ENCODE assay signal across 36 mouse cellular contexts in genomic region chr2:26617928-26618327, GRCm38 (mm10). TPM values are rescaled to one million over a fixed set of nuclear protein-coding genes. Genes with fewer than 3 reads are reported as not detected.
DNase-seq lines count a peak whose midpoint lies in the region; ATAC-seq and TF ChIP-seq lines count a peak whose summit lies in the region.
"Had no signal": no experiment of that assay in that cellular context is flagged by ENCODE, and none has a peak within 500 bp of the region (broad histone marks: within the 10 kb centered on the region; RNA-seq: fewer than 3 reads in every experiment).

No protein-coding gene starts in this region.

- 0 out of 2 replicates have a peak, but pooled peaks cover 5% of the 10 kb centered on the region for H3K27me3 ChIP-seq in heart, embryonic 12.5 days (replicated peaks)
- 0 out of 2 replicates have a peak, but pooled peaks cover 6% of the 10 kb centered on the region for H3K27me3 ChIP-seq in heart, embryonic 10.5 days (ENCODE audit: insufficient read depth, poor library complexity, severe bottlenecking)
- H3K27me3 ChIP-seq in E14TG2a.4 (ENCODE audit: insufficient read depth, low read length): no peaks in the 10 kb centered on the region
- H3K27me3 ChIP-seq: embryonic facial prominence, embryonic 12.5 days; forebrain, embryonic 15.5 days; heart, embryonic 15.5 days; Patski had no signal

- peaks cover 14% of the 10 kb centered on the region for H3K4me1 ChIP-seq in heart, embryonic 12.5 days (replicated peaks)
- peaks cover 17% of the 10 kb centered on the region for H3K4me1 ChIP-seq in heart, embryonic 10.5 days
- peaks cover 81% of the 10 kb centered on the region for H3K4me1 ChIP-seq in E14TG2a.4 (replicated peaks; ENCODE audit: low read depth, low read length)
- H3K4me1 ChIP-seq in brown adipose tissue, adult 24 weeks (ENCODE audit: control insufficient read depth, insufficient read depth, insufficient read length, low read length): peaks cover 4% of the 10 kb centered on the region; the same call in 1 of the 2 replicates
- H3K4me1 ChIP-seq: forebrain, embryonic 12.5 days; forebrain, embryonic 15.5 days; hindbrain, embryonic 10.5 days had no signal

- TF ChIP-seq CTCF in E14TG2a.4 (conservative IDR thresholded peaks at IDR 0.05; ENCODE audit: low read length): no peak

- no peaks in the 10 kb centered on the region for H3K9me3 ChIP-seq in heart, embryonic 12.5 days (replicated peaks)
- H3K9me3 ChIP-seq in heart, embryonic 10.5 days: no peaks in the 10 kb centered on the region
- no peaks in the 10 kb centered on the region for H3K9me3 ChIP-seq in E14TG2a.4 (ENCODE audit: low read length)
- H3K9me3 ChIP-seq: embryonic facial prominence, embryonic 12.5 days; forebrain, embryonic 12.5 days; forebrain, embryonic 15.5 days; G1E; heart, embryonic 15.5 days; hindbrain, embryonic 10.5 days had no signal

- WGBS in heart, embryonic 12.5 days: 38% methylated on average over 7 of the region's 7 CpGs
- WGBS in heart, embryonic 10.5 days: 53% methylated on average over 7 of the region's 7 CpGs

- H3K36me3 ChIP-seq in heart, embryonic 12.5 days: no peaks in the 10 kb centered on the region
- H3K36me3 ChIP-seq in heart, embryonic 10.5 days: no peaks in the 10 kb centered on the region
- H3K36me3 ChIP-seq in E14TG2a.4 (ENCODE audit: insufficient read depth, low read length): no peaks in the 10 kb centered on the region
- H3K36me3 ChIP-seq: embryonic facial prominence, embryonic 12.5 days; forebrain, embryonic 12.5 days; forebrain, embryonic 15.5 days; G1E; heart, embryonic 15.5 days; hindbrain, embryonic 10.5 days had no signal

- H3K4me2 ChIP-seq in heart, embryonic 12.5 days: no peak overlapping the region
- H3K4me2 ChIP-seq: embryonic facial prominence, embryonic 12.5 days; forebrain, embryonic 12.5 days; forebrain, embryonic 15.5 days; heart, embryonic 11.5 days; heart, embryonic 15.5 days; hindbrain, embryonic 14.5 days had no signal

- H3K4me3 ChIP-seq in heart, embryonic 12.5 days: no peak overlapping the region
- H3K4me3 ChIP-seq in heart, embryonic 10.5 days: no peak overlapping the region
- H3K4me3 ChIP-seq in E14TG2a.4 (replicated peaks; ENCODE audit: low read length): peak overlapping the region; percentile 41; the same call in 1 of the 2 replicates
- H3K4me3 ChIP-seq in brown adipose tissue, adult 24 weeks (ENCODE audit: insufficient read depth, low read depth, low read length): no peak overlapping the region
- H3K4me3 ChIP-seq: embryonic facial prominence, embryonic 12.5 days; erythroblast, embryonic 14.5 days; forebrain, embryonic 12.5 days; forebrain, embryonic 15.5 days; heart, adult 2 months; heart, embryonic 15.5 days; hindbrain, embryonic 10.5 days had no signal

- no peak overlapping the region for H3K27ac ChIP-seq in heart, embryonic 12.5 days (ENCODE audit: poor library complexity, severe bottlenecking)
- H3K27ac ChIP-seq in heart, embryonic 10.5 days: no peak overlapping the region
- peak overlapping the region; percentile 64 for H3K27ac ChIP-seq in brown adipose tissue, adult 24 weeks (replicated peaks; ENCODE audit: low read depth, low read length)
- H3K27ac ChIP-seq: embryonic facial prominence, embryonic 12.5 days; forebrain, embryonic 12.5 days; forebrain, embryonic 15.5 days; heart, adult 2 months; heart, embryonic 15.5 days; hindbrain, embryonic 10.5 days; hindbrain, embryonic 14.5 days; hindbrain, postnatal 0 days had no signal

- 0 out of 2 replicates have a peak overlapping the region, but pooled peaks have one; percentile 27 for H3K9ac ChIP-seq in heart, embryonic 12.5 days
- H3K9ac ChIP-seq: forebrain, embryonic 12.5 days; forebrain, embryonic 15.5 days; heart, embryonic 15.5 days; hindbrain, embryonic 14.5 days had no signal

- no peak for DNase-seq in heart, embryonic 10.5 days (ENCODE audit: low spot score)
- DNase-seq in ES-CJ7 (ENCODE audit: low read depth, low spot score): peak; percentile 47
- DNase-seq in gastrocnemius, postnatal 25 days: no peak
- DNase-seq: adrenal gland, adult 8-10 months; adrenal gland, postnatal 36 days; cerebellum, adult 11-12 months; cerebellum, adult 8-10 months; cerebellum, postnatal 10 days; cerebellum, postnatal 36 days; gastrocnemius, postnatal 36 days; heart, adult 2 months; heart, postnatal 10 days; heart, postnatal 36 days; kidney, adult 18-20 months had no signal

- no peak for ATAC-seq in heart, embryonic 12.5 days (ENCODE audit: insufficient number of reproducible peaks, low FRiP score)
- ATAC-seq: activated CD4-positive, CD25-positive, alpha-beta regulatory T cell, adult 4 months; CD4-positive, CD25-positive, alpha-beta regulatory T cell, adult 4 months; forebrain, embryonic 15.5 days; hindbrain, postnatal 0 days; inflammation-experienced regulatory T-cells, adult 6 months; intestine, embryonic 16.5 days; Patski had no signal

RNA-seq across cellular contexts. Expression of gene Fam69b, which starts 10.3 kb away (rescaled TPM):
- 16.4 and 17.3 TPM in 2 replicates for polyA plus RNA-seq in heart, embryonic 12.5 days (2016; fragmentation: Nextera tagmentation; extraction: Ambion mirVana)
- 15.7 and 18.2 TPM in 2 replicates for polyA plus RNA-seq in heart, embryonic 10.5 days (2016; fragmentation: Nextera tagmentation; extraction: Ambion mirVana)
- 24.4 and 49.4 TPM in 2 replicates for polyA plus RNA-seq in brown adipose tissue, adult 24 weeks (2012; ENCODE audit: insufficient read depth, insufficient read length, missing spikeins)
- total RNA-seq in gastrocnemius, postnatal 25 days (2021): 1 to 10 TPM; 1.3 to 2.5 TPM
- polyA plus RNA-seq: erythroblast, embryonic 14.5 days; G1E had no signal

RNA-seq across cellular contexts. Expression of gene Agpat2, which starts 13.7 kb away (rescaled TPM):
- polyA plus RNA-seq in heart, embryonic 12.5 days (2016; fragmentation: Nextera tagmentation; extraction: Ambion mirVana): 18.4 and 23.2 TPM in 2 replicates
- 20.4 and 28.9 TPM in 2 replicates for polyA plus RNA-seq in heart, embryonic 10.5 days (2016; fragmentation: Nextera tagmentation; extraction: Ambion mirVana)
- 2,029 and 2,407 TPM in 2 replicates for polyA plus RNA-seq in brown adipose tissue, adult 24 weeks (2012; ENCODE audit: insufficient read depth, insufficient read length, missing spikeins)
- total RNA-seq in gastrocnemius, postnatal 25 days (2021): 10 to 100 TPM in 1 of 2 experiments, 1 to 10 TPM in 1; 3.0 to 14.6 TPM

RNA-seq across cellular contexts. Expression of gene Gm20532, which starts 31.5 kb away (rescaled TPM):
- polyA plus RNA-seq in heart, embryonic 12.5 days (2016; fragmentation: Nextera tagmentation; extraction: Ambion mirVana): 0.28 TPM in 1 of 2 replicates, not detected in the other
- polyA plus RNA-seq in heart, embryonic 10.5 days (2016; fragmentation: Nextera tagmentation; extraction: Ambion mirVana): not detected in 2 replicates
- not detected in 2 replicates for polyA plus RNA-seq in brown adipose tissue, adult 24 weeks (2012; ENCODE audit: insufficient read depth, insufficient read length, missing spikeins)
- not detected for total RNA-seq in gastrocnemius, postnatal 25 days (2021)
- total RNA-seq: adrenal gland, adult 8-10 months; adrenal gland, postnatal 36 days; G1E; gastrocnemius, adult 8-10 months; gastrocnemius, postnatal 36 days; granulocyte monocyte progenitor cell, adult 5-6 weeks; heart, adult 2 months; heart, postnatal 36 days; hindbrain, postnatal 0 days had no signal
- polyA plus RNA-seq: activated CD4-positive, CD25-positive, alpha-beta regulatory T cell, adult 4 months; C2C12; CD4-positive, CD25-positive, alpha-beta regulatory T cell, adult 4 months; cortical plate, adult 2 months; embryonic facial prominence, embryonic 12.5 days; erythroblast, embryonic 14.5 days; forebrain, embryonic 12.5 days; forebrain, embryonic 15.5 days; G1E; heart, adult 2 months; heart, embryonic 11.5 days; heart, embryonic 15.5 days; hindbrain, embryonic 10.5 days; hindbrain, embryonic 14.5 days; hindbrain, postnatal 0 days; inflammation-experienced regulatory T-cells, adult 6 months; intestine, embryonic 16.5 days; Patski had no signal

RNA-seq across cellular contexts. Expression of gene Egfl7, which starts 38.1 kb away (rescaled TPM):
- 139 and 146 TPM in 2 replicates for polyA plus RNA-seq in heart, embryonic 12.5 days (2016; fragmentation: Nextera tagmentation; extraction: Ambion mirVana)
- polyA plus RNA-seq in heart, embryonic 10.5 days (2016; fragmentation: Nextera tagmentation; extraction: Ambion mirVana): 164 and 186 TPM in 2 replicates
- 75.5 and 80.4 TPM in 2 replicates for polyA plus RNA-seq in brown adipose tissue, adult 24 weeks (2012; ENCODE audit: insufficient read depth, insufficient read length, missing spikeins)
- total RNA-seq in gastrocnemius, postnatal 25 days (2021): 10 to 100 TPM; 42.3 to 67.2 TPM
- polyA plus RNA-seq: CD4-positive, CD25-positive, alpha-beta regulatory T cell, adult 4 months had no signal

RNA-seq across cellular contexts. Expression of gene Lcn4, which starts 53.2 kb away (rescaled TPM):
- polyA plus RNA-seq in heart, embryonic 12.5 days (2016; fragmentation: Nextera tagmentation; extraction: Ambion mirVana): not detected in 2 replicates
- not detected in 2 replicates for polyA plus RNA-seq in heart, embryonic 10.5 days (2016; fragmentation: Nextera tagmentation; extraction: Ambion mirVana)
- not detected in 2 replicates for polyA plus RNA-seq in brown adipose tissue, adult 24 weeks (2012; ENCODE audit: insufficient read depth, insufficient read length, missing spikeins)
- total RNA-seq in gastrocnemius, postnatal 25 days (2021): not detected
- total RNA-seq: adrenal gland, adult 8-10 months; adrenal gland, postnatal 36 days; G1E; gastrocnemius, adult 8-10 months; gastrocnemius, postnatal 36 days; granulocyte monocyte progenitor cell, adult 5-6 weeks; heart, adult 2 months; heart, postnatal 10 days; heart, postnatal 36 days; hindbrain, postnatal 0 days had no signal
- polyA plus RNA-seq: C2C12; cortical plate, adult 2 months; embryonic facial prominence, embryonic 12.5 days; erythroblast, embryonic 14.5 days; forebrain, embryonic 12.5 days; forebrain, embryonic 15.5 days; G1E; heart, adult 2 months; heart, embryonic 11.5 days; heart, embryonic 15.5 days; hindbrain, embryonic 10.5 days; hindbrain, embryonic 14.5 days; hindbrain, postnatal 0 days; intestine, embryonic 16.5 days; Patski had no signal

Comparison
In these comparisons a context has a peak if more than half of its experiments do, and no peak if none do; other contexts are left out.
1. RNA of gene Agpat2, which starts 13.7 kb away (polyA plus RNA-seq): 2,029 to 2,407 TPM in brown adipose tissue, adult 24 weeks; 20.4 to 28.9 TPM in heart, embryonic 10.5 days and 18.4 to 23.2 TPM in heart, embryonic 12.5 days; every median in the first group is over 10 times any median in the second.